Mouse (Mus musculus) erythroid progenitor cell, adult 5-6 weeks (primary cell): ENCODE measurements around the gene Fam120b. TPM values are rescaled to one million over a fixed set of nuclear protein-coding genes. Genes with fewer than 3 reads are reported as not detected.

Source experiments
- total RNA-seq, 2 experiments: library from RNA; stranded (forward) in 1 of 2; stranded (reverse) in 1 of 2; fragments of 150-400 nt in 1 of 2; fragments of 186-747, 209-891 nt in 1 of 2; gene quantifications; 2 replicates each; pipeline versions ENCODE4 v1.2.3 to v1.2.4; 2015 to 2017; ENCODE audit warnings: low replicate concordance in 2 of 2

The Fam120b gene
- total RNA-seq, 2 experiments from 2014 or later: 2.9 to 5.9 TPM

Other genes starting within 250 kb of the Fam120b start
- not detected in 2 replicates for gene Dll1, start 19.3 kb upstream of the Fam120b start, total RNA-seq (2015; ENCODE audit: low replicate concordance)
- not detected in 2 replicates for gene Dll1, start 19.3 kb upstream of the Fam120b start, total RNA-seq (2017; ENCODE audit: low replicate concordance)
- gene Psmb1, start 103.5 kb downstream of the Fam120b start, total RNA-seq (2015; ENCODE audit: low replicate concordance): 54.8 and 67.9 TPM in 2 replicates
- 65.8 and 82.7 TPM in 2 replicates for gene Psmb1, start 103.5 kb downstream of the Fam120b start, total RNA-seq (2017; ENCODE audit: low replicate concordance)
- gene Tbp, start 103.7 kb downstream of the Fam120b start, total RNA-seq (2015; ENCODE audit: low replicate concordance): 66.7 and 82.2 TPM in 2 replicates
- 44.2 and 47.7 TPM in 2 replicates for gene Tbp, start 103.7 kb downstream of the Fam120b start, total RNA-seq (2017; ENCODE audit: low replicate concordance)
- gene Pdcd2, start 131.1 kb downstream of the Fam120b start, total RNA-seq (2015; ENCODE audit: low replicate concordance): 8.8 and 9.7 TPM in 2 replicates
- 8.4 and 10.5 TPM in 2 replicates for gene Pdcd2, start 131.1 kb downstream of the Fam120b start, total RNA-seq (2017; ENCODE audit: low replicate concordance)
- 5.0 TPM in 1 of 2 replicates, not detected in the other for gene Prdm9, start 168.2 kb downstream of the Fam120b start, total RNA-seq (2015; ENCODE audit: low replicate concordance)
- 0.13 and 2.2 TPM in 2 replicates for gene Prdm9, start 168.2 kb downstream of the Fam120b start, total RNA-seq (2017; ENCODE audit: low replicate concordance)